8 mouse cellular contexts compared by ENCODE assay signal in genomic region chr9:66240991-66241390, GRCm38 (mm10).
DNase-seq lines count a peak whose midpoint lies in the region; ATAC-seq and TF ChIP-seq lines count a peak whose summit lies in the region.

No protein-coding gene starts in this region.

- H3K36me3 ChIP-seq in hindbrain, embryonic 11.5 days (ENCODE audit: control insufficient read depth, insufficient read depth, low read length), result no peaks in the 10 kb centered on the region
- no peaks in the 10 kb centered on the region for H3K36me3 ChIP-seq in hindbrain, embryonic 13.5 days
- H3K36me3 ChIP-seq in lung, embryonic 14.5 days (ENCODE audit: insufficient read depth), result no peaks in the 10 kb centered on the region
- no peaks in the 10 kb centered on the region for H3K36me3 ChIP-seq in midbrain, embryonic 15.5 days (replicated peaks)

- no peak overlapping the region for H3K27ac ChIP-seq in hindbrain, embryonic 11.5 days (ENCODE audit: low read depth, low read length)
- H3K27ac ChIP-seq in hindbrain, embryonic 13.5 days, result no peak overlapping the region
- H3K27ac ChIP-seq in lung, embryonic 14.5 days (ENCODE audit: low read depth), result no peak overlapping the region
- no peak overlapping the region for H3K27ac ChIP-seq in midbrain, embryonic 15.5 days

- no peak overlapping the region for H3K4me2 ChIP-seq in hindbrain, embryonic 11.5 days (replicated peaks; ENCODE audit: low read depth, low read length)
- no peak overlapping the region for H3K4me2 ChIP-seq in hindbrain, embryonic 13.5 days
- no peak overlapping the region for H3K4me2 ChIP-seq in lung, embryonic 14.5 days
- H3K4me2 ChIP-seq in midbrain, embryonic 15.5 days, result no peak overlapping the region

- in situ Hi-C loops in Patski (cut with MboI; ENCODE audit: low pct_unique_long_range_greater_than_20kb), result no loop called here

- no peak for ATAC-seq in hindbrain, embryonic 11.5 days (ENCODE audit: low FRiP score)
- no peak for ATAC-seq in hindbrain, embryonic 13.5 days (ENCODE audit: low FRiP score)
- ATAC-seq in Patski, result peak; percentile 24
- peak; percentile 57; the same call in 1 of the 2 replicates for ATAC-seq in lung, embryonic 14.5 days (ENCODE audit: insufficient read depth)
- ATAC-seq in midbrain, embryonic 15.5 days (replicated peaks), result no peak

- no peak overlapping the region for H3K4me3 ChIP-seq in hindbrain, embryonic 11.5 days (ENCODE audit: low read depth, low read length)
- H3K4me3 ChIP-seq in hindbrain, embryonic 13.5 days, result no peak overlapping the region
- no peak overlapping the region for H3K4me3 ChIP-seq in lung, embryonic 14.5 days (ENCODE audit: low read depth, low read length)
- no peak overlapping the region for H3K4me3 ChIP-seq in midbrain, embryonic 15.5 days

- POLR2A ChIA-PET in Patski (lab: Charles Lee), result interaction anchor here (1.0 kb wide), 1 partner anchor 13 kb away, joined by 3 read pairs; no protein-coding TSS in a partner anchor

- peak; percentile 84 for TF ChIP-seq CTCF in Patski (IDR thresholded peaks at IDR 0.05)
- peak; percentile 82 for TF ChIP-seq CTCF in lung, embryonic 14.5 days (IDR thresholded peaks at IDR 0.05; ENCODE audit: low read depth)

- CTCF ChIA-PET in Patski (lab: Charles Lee), result interaction anchor here (0.9 to 2.0 kb wide), 4 partner anchors 8 to 12 kb away, joined by 3 to 6 read pairs (median 4); no protein-coding TSS in a partner anchor

- no peak overlapping the region for H3K9ac ChIP-seq in hindbrain, embryonic 11.5 days (ENCODE audit: low read depth, low read length)
- H3K9ac ChIP-seq in hindbrain, embryonic 13.5 days, result no peak overlapping the region
- H3K9ac ChIP-seq in lung, embryonic 14.5 days, result no peak overlapping the region
- H3K9ac ChIP-seq in midbrain, embryonic 15.5 days, result no peak overlapping the region

- H3K4me1 ChIP-seq in hindbrain, embryonic 11.5 days (replicated peaks; ENCODE audit: control insufficient read depth, insufficient read depth, low read length), result no peaks in the 10 kb centered on the region
- H3K4me1 ChIP-seq in hindbrain, embryonic 13.5 days (replicated peaks), result no peaks in the 10 kb centered on the region
- 0 out of 2 replicates have a peak, but pooled peaks cover 5% of the 10 kb centered on the region for H3K4me1 ChIP-seq in lung, embryonic 14.5 days (ENCODE audit: insufficient read depth)
- H3K4me1 ChIP-seq in midbrain, embryonic 15.5 days, result no peaks in the 10 kb centered on the region

- DNase-seq in hindbrain, embryonic 11.5 days (ENCODE audit: low spot score), result peak; percentile 57
- peak; percentile 47 for DNase-seq in 416B (ENCODE audit: low read depth)
- DNase-seq in Patski (ENCODE audit: low read depth, low spot score), result no peak
- DNase-seq in embryo, embryonic 9.5 days (ENCODE audit: extremely low spot score), result peak; percentile 33
- peak; percentile 82 for DNase-seq in lung, embryonic 14.5 days
- no peak for DNase-seq in right cerebral cortex, postnatal 25 days

- WGBS in hindbrain, embryonic 11.5 days, result 56% methylated on average over 3 of the region's 3 CpGs
- 53% methylated on average over 3 of the region's 3 CpGs for WGBS in hindbrain, embryonic 13.5 days
- WGBS in lung, embryonic 14.5 days, result 48% methylated on average over 3 of the region's 3 CpGs
- WGBS in midbrain, embryonic 15.5 days, result 63% methylated on average over 3 of the region's 3 CpGs

- H3K27me3 ChIP-seq in hindbrain, embryonic 11.5 days (ENCODE audit: control insufficient read depth, insufficient read depth, low read length), result no peaks in the 10 kb centered on the region
- no peaks in the 10 kb centered on the region for H3K27me3 ChIP-seq in hindbrain, embryonic 13.5 days
- no peaks in the 10 kb centered on the region for H3K27me3 ChIP-seq in Patski
- no peaks in the 10 kb centered on the region for H3K27me3 ChIP-seq in lung, embryonic 14.5 days (ENCODE audit: insufficient read depth, low read length)
- H3K27me3 ChIP-seq in midbrain, embryonic 15.5 days (replicated peaks), result no peaks in the 10 kb centered on the region

- no peaks in the 10 kb centered on the region for H3K9me3 ChIP-seq in hindbrain, embryonic 11.5 days (ENCODE audit: control insufficient read depth, low read length)
- no peaks in the 10 kb centered on the region for H3K9me3 ChIP-seq in hindbrain, embryonic 13.5 days
- H3K9me3 ChIP-seq in lung, embryonic 14.5 days (ENCODE audit: low read depth, low read length), result no peaks in the 10 kb centered on the region
- H3K9me3 ChIP-seq in midbrain, embryonic 15.5 days, result no peaks in the 10 kb centered on the region

Comparison
In these comparisons a context has a peak if more than half of its experiments do, and no peak if none do; other contexts are left out.
1. ATAC-seq: peak in Patski (single experiment) and lung, embryonic 14.5 days (single experiment); none in hindbrain, embryonic 11.5 days (single experiment), hindbrain, embryonic 13.5 days (single experiment) and midbrain, embryonic 15.5 days (single experiment).
2. DNase-seq: peak in hindbrain, embryonic 11.5 days (single experiment), 416B (single experiment), embryo, embryonic 9.5 days (single experiment) and lung, embryonic 14.5 days (single experiment); none in Patski (single experiment) and right cerebral cortex, postnatal 25 days (single experiment).